Mouse (Mus musculus) midbrain, embryonic 11.5 days (tissue): ENCODE measurements at regions not wholly inside any gene's neighbourhood (a gene's known extent, or its start where the extent isn't known, plus 50 kb on each side); places are given as distances from the start of the nearest gene placed in this dataset.

ENCODE experiments used
- ATAC-seq: fragments of 200-750 bp; cut with Nextera tagmentation; 2 replicates; pipeline ENCODE4 v1.8.0; 2017; ENCODE audit warnings: moderate TSS enrichment, moderate library complexity; ENCODE audit not compliant: low FRiP score
- DNase-seq: peaks from one replicate; pipeline ENCODE4 v3.0.0; 2015; ENCODE audit warnings: low spot score; ENCODE audit errors: missing footprints
- H3K27ac ChIP-seq: fragments of 300-500 bp; sonication (generic); 2 replicates; pipeline ENCODE4 v1.5.1; 2014; ENCODE audit warnings: low read depth, low read length
- H3K27me3 ChIP-seq: fragments of 300-500 bp; sonication (generic); 2 replicates; pipeline ENCODE4 v1.6.1; 2014; ENCODE audit warnings: mild to moderate bottlenecking, low read length, moderate library complexity, mixed read lengths; ENCODE audit not compliant: control insufficient read depth, insufficient read depth
- H3K36me3 ChIP-seq: fragments of 300-500 bp; sonication (generic); 2 replicates; pipeline ENCODE4 v1.6.1; 2014; ENCODE audit warnings: mild to moderate bottlenecking, low read length, moderate library complexity, mixed read lengths; ENCODE audit not compliant: control insufficient read depth, insufficient read depth
- H3K4me1 ChIP-seq: fragments of 300-500 bp; sonication (generic); 2 replicates; pipeline ENCODE4 v1.6.1; 2014; ENCODE audit warnings: low read length; ENCODE audit not compliant: control insufficient read depth, insufficient read depth
- H3K4me2 ChIP-seq: fragments of 300-500 bp; sonication (generic); 2 replicates; pipeline ENCODE4 v1.6.1; 2014; ENCODE audit warnings: mild to moderate bottlenecking, moderate library complexity
- H3K4me3 ChIP-seq: fragments of 300-500 bp; sonication (generic); 2 replicates; pipeline ENCODE4 v1.5.1; 2014; ENCODE audit warnings: low read depth, low read length
- H3K9ac ChIP-seq: fragments of 300-500 bp; sonication (generic); 2 replicates; pipeline ENCODE4 v1.6.1; 2014; ENCODE audit warnings: low read length
- H3K9me3 ChIP-seq: fragments of 300-500 bp; sonication (generic); 2 replicates; pipeline ENCODE4 v1.6.1; 2016; ENCODE audit warnings: low read length; ENCODE audit not compliant: control insufficient read depth
- WGBS: fragments of 180-500 bp; shearing (Covaris S2); extraction: QIAGEN DNeasy Blood & Tissue Kit; methylation state at CpG from one replicate; pipeline ENCODE4 v1.1.7; 2014; 5-methylcytosine and 5-hydroxymethylcytosine counted together

DNA sequence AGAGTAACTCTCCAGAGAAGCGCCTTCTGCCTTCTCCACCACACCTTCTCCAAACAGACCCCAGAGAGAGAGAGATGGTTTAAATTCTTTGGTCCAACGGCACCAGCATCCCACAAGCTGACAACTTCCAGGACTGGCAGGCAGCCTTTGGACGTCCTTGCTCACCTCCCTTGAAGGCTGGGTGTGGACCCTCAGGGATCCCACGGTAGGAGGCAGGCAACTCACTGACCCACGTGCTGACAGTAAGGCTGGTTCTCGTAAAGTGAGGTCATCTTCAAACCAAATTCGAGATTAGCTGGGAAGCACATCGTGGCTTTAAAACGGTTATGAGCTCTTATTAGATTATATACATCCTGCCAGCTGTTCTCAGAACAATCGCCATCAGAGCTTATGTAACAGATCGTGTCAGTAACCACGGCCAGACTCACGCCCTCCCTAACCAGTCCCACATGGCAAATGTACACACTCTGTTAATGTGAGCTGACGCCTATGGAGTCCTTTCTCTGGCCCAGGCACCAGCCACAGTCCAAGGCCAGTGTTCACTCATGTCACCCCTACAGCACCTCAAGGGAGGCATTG, 239.9 kb upstream of the Rtl1 start:
- Histone ChIP-seq H3K36me3 (no peaks in the 10 kb centered on the region), H3K9ac (no peak overlapping the region), H3K9me3 (no peaks in the 10 kb centered on the region), H3K4me1 (peaks cover 4% of the 10 kb centered on the region; the same call in 1 of the 2 replicates), H3K27ac (no peak overlapping the region), H3K4me3 (no peak overlapping the region), H3K4me2 (no peak overlapping the region), H3K27me3 (no peaks in the 10 kb centered on the region)
- no peak for DNase-seq
- no peak for ATAC-seq
- 75% methylated on average over 14 of the region's 14 CpGs for WGBS

DNA sequence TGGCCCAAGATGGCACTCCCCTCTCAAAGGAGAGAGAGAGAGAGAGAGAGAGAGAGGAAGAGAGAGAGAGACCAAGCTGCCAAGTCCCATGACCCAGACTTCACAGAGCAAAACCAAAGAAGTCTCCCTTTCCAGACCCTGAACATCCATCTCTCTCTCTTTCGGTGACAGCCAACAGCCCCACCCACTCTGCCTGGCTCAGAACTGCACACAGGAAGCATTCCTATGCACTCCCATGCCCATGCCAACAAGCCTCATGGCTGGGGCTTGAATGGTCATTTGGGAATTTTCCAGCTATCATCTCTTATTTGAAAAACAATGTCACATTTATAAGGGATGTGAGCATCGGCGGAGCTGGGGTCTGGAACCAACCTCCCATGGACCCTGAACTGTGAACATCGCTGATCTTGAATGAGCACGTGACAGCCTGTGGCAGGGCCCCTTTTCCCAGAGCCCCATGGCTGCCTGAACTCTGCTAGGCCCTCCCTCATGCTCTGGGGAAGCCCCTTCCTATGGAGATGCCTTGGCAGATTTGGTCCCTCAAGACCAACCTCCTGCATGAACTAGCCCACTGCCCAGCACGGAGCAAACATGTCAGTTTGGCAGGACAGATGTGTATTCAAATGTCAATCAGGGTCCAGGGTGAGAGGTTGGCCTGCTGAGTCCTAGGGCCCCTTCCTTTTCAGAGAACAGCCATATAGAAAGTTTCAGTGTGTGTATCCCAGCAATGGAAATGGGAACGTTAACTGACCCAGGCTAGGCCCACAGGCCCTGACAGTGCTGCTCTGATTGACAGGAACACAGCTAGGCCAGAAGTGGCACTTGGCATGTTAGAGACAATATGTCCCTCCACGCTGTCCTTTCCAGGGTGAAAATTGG, 244.8 kb upstream of the Rtl1 start:
- H3K9ac ChIP-seq, result no peak overlapping the region
- no peak overlapping the region for H3K27ac ChIP-seq
- H3K27me3 ChIP-seq, result no peaks in the 10 kb centered on the region
- H3K9me3 ChIP-seq, result no peaks in the 10 kb centered on the region
- H3K4me3 ChIP-seq, result no peak overlapping the region
- peaks cover 7% of the 10 kb centered on the region; the same call in 1 of the 2 replicates for H3K4me1 ChIP-seq
- 59% methylated on average over 8 of the region's 8 CpGs for WGBS
- H3K4me2 ChIP-seq, result no peak overlapping the region
- DNase-seq (no peak), ATAC-seq (peak; percentile 57)
- no peaks in the 10 kb centered on the region for H3K36me3 ChIP-seq

DNA sequence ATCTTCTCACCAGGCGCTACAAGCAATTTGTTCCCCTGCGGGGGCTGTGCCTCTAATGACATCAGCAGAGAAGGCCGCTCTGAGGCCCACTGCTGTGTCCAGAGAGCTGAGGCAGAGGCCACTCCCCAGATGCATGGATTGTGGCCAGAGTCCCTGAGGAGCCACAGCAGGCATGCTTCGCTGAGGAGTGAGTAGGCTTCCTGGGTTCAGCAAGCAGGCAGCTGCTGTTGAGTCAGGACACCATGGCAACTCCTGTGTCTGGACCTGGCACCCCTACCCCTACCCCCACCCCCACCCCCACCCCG, 245.4 kb upstream of the Rtl1 start:
- ATAC-seq, result peak; percentile 30; the same call in 1 of the 2 replicates

DNA sequence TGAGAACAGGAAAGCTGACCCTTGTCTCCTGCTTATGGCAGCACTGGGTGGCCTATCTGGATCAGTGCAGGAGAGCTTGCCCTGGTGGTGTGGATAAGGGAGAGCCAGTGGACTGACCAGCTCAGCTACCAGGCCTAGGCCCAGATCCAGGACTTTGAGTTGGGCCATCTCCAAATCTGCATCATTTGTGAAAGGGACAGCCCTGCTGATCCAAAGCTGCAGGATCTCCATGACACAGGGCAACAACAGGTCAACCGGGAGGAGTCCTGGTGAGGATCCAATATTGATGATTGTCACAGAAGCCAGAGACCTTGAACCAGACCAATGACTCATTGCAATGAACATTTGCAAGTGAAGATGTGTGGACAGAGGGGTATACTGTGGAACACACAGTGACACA, 256.2 kb upstream of the Rtl1 start:
- Histone ChIP-seq H3K4me2 (no peak overlapping the region), H3K9ac (no peak overlapping the region), H3K27ac (no peak overlapping the region), H3K4me1 (no peaks in the 10 kb centered on the region), H3K9me3 (no peaks in the 10 kb centered on the region), H3K36me3 (no peaks in the 10 kb centered on the region), H3K4me3 (no peak overlapping the region), H3K27me3 (no peaks in the 10 kb centered on the region)
- 84% methylated on average over 1 of the region's 1 CpGs for WGBS
- no peak for DNase-seq
- no peak for ATAC-seq

More for the DNA sequence above, 245.4 kb upstream of the Rtl1 start:
- Histone ChIP-seq H3K4me2 (no peak overlapping the region), H3K36me3 (no peaks in the 10 kb centered on the region), H3K4me1 (peaks cover 7% of the 10 kb centered on the region; the same call in 1 of the 2 replicates), H3K27me3 (no peaks in the 10 kb centered on the region), H3K9me3 (no peaks in the 10 kb centered on the region), H3K27ac (no peak overlapping the region), H3K4me3 (no peak overlapping the region), H3K9ac (no peak overlapping the region)
- WGBS, result 27% methylated on average over 5 of the region's 5 CpGs
- no peak for DNase-seq

DNA sequence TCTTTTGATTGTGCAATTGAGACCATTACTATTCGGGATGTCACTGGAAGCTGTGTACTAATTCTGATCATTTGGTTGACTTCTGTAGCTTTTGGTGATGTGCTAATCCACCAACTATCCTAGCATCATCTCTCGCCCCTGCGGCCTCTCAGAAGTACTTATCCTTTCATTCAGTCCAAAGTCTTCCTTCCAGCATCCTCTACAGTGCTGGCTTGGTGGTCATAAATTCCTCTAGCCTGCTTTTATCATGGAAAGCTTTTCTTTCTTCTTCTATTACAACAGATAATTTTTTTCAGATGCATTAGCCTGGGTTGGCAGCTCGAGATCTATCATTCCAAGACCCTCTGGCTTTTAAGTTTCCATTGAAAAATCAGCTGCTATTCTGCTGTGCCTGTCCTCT, 257.6 kb upstream of the Rtl1 start:
- no peak overlapping the region for H3K4me2 ChIP-seq
- H3K27ac ChIP-seq, result no peak overlapping the region
- no peaks in the 10 kb centered on the region for H3K9me3 ChIP-seq
- no peak overlapping the region for H3K4me3 ChIP-seq
- DNase-seq (no peak), ATAC-seq (no peak)
- H3K4me1 ChIP-seq, result no peaks in the 10 kb centered on the region
- no peak overlapping the region for H3K9ac ChIP-seq
- no peaks in the 10 kb centered on the region for H3K36me3 ChIP-seq
- 66% methylated on average over 4 of the region's 4 CpGs for WGBS
- no peaks in the 10 kb centered on the region for H3K27me3 ChIP-seq

DNA sequence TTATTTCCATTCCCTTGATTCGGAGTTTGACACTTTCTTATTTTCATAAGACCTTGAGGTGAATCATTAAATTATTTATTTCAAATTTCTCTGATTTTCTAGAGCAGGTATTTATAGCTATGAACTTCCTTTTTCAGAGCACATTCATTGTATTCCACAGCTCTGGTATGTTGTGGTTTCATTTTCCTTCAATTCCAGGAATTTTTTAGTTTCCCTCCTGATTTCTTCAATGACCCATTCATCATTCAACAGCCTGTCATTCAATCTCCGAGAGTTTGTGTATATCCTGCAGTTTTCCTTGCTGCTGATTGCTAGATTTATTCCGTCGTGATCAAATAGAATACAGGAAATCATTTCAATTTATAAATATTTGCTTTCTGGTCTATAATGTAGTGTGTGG, 264.7 kb upstream of the Rtl1 start:
- no peak overlapping the region for H3K27ac ChIP-seq
- no peak overlapping the region for H3K4me3 ChIP-seq
- H3K27me3 ChIP-seq, result no peaks in the 10 kb centered on the region
- H3K9ac ChIP-seq, result no peak overlapping the region
- H3K9me3 ChIP-seq, result no peaks in the 10 kb centered on the region
- 84% methylated on average over 4 of the region's 4 CpGs for WGBS
- ATAC-seq (no peak), DNase-seq (no peak)
- H3K36me3 ChIP-seq, result no peaks in the 10 kb centered on the region
- H3K4me2 ChIP-seq, result no peak overlapping the region
- no peaks in the 10 kb centered on the region for H3K4me1 ChIP-seq

DNA sequence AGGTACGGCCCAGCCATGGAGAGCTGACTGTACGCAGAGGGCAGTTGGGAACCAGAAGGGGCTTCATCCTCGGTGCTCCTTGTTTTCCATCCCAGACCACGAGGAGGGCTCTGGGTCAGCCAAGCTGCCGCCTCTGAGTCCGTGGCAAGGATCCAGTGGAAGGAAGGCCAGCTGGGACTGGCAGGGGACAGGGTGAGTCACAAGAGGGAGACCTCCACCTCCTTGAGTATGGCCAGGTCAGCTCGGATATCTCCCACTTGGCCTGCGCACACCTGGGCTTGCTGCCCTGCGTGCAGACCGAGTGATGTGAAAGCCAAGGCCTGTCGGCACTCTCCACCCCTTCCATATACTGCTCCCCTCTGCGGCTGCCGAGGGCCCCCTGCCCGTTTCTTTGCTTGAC, 270.9 kb upstream of the Rtl1 start:
- Histone ChIP-seq H3K9ac (no peak overlapping the region), H3K36me3 (no peaks in the 10 kb centered on the region), H3K4me3 (no peak overlapping the region), H3K27ac (no peak overlapping the region), H3K4me1 (no peaks in the 10 kb centered on the region), H3K4me2 (no peak overlapping the region), H3K27me3 (no peaks in the 10 kb centered on the region), H3K9me3 (no peaks in the 10 kb centered on the region)
- ATAC-seq (no peak), DNase-seq (no peak)
- 87% methylated on average over 14 of the region's 14 CpGs for WGBS

DNA sequence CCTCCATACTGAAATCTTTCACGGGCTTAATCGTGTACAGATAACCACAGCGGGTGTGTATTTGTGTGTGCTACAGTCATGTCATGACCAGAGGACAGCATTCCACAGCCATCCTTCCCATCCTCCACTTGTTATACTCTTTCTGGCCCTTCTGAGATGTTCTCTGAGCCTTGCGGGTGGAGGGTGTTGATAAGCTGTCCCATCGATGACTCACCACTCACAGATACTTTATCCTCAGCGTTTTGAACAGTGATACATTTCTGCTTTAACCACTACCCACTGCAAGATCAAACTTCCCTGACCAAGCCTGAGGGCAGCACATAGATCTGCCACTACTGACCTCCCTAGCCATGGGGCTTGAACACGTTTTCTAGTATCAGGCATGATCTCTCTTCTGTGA, 274.3 kb upstream of the Rtl1 start:
- ATAC-seq (no peak), DNase-seq (no peak)
- Histone ChIP-seq H3K4me1 (no peaks in the 10 kb centered on the region), H3K9me3 (no peaks in the 10 kb centered on the region), H3K4me2 (no peak overlapping the region), H3K9ac (no peak overlapping the region), H3K27ac (no peak overlapping the region), H3K4me3 (no peak overlapping the region), H3K27me3 (no peaks in the 10 kb centered on the region), H3K36me3 (no peaks in the 10 kb centered on the region)
- WGBS, result 86% methylated on average over 7 of the region's 7 CpGs

DNA sequence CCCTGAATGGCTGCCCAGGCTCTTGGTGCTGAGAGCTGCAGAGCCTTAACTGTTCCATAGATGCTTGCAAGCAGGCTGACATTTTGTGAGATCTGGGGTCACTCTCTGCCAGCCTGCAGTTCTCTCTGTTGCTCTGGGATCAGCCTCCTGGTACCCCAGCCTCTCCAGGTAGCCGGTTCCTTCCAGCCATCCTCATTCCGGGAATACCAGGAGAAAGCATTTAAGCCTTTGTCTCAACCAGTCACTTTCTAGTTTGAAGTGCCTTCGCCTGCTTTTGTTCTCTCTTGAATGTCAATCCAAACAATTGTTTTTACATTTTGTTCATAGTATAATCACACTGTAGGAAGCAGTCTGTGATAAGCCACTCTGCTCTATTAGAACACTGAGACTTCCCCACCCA, 281.0 kb upstream of the Rtl1 start:
- DNase-seq (no peak), ATAC-seq (no peak)
- no peak overlapping the region for H3K4me3 ChIP-seq
- H3K27ac ChIP-seq, result no peak overlapping the region
- no peaks in the 10 kb centered on the region for H3K36me3 ChIP-seq
- no peaks in the 10 kb centered on the region for H3K9me3 ChIP-seq
- no peaks in the 10 kb centered on the region for H3K27me3 ChIP-seq
- no peak overlapping the region for H3K9ac ChIP-seq
- peaks cover 5% of the 10 kb centered on the region; the same call in 1 of the 2 replicates for H3K4me1 ChIP-seq
- 67% methylated on average over 3 of the region's 3 CpGs for WGBS
- H3K4me2 ChIP-seq, result no peak overlapping the region
